Mouse (Mus musculus) G1E (cell line): Measurements from ENCODE around the gene Dab1.

Experiments
- CTCF ChIP-seq: IDR thresholded peaks from 2 replicates; pipeline ENCODE4 v1.5.1; 2012; ENCODE audit warnings: low read depth, low read length, inconsistent platforms, mixed read lengths
- TAL1 ChIP-seq: conservative IDR thresholded peaks from 2 replicates; pipeline ENCODE4 v1.6.1; 2012; ENCODE audit warnings: low read depth, low read length, inconsistent platforms, mixed read lengths

GRCm38 (mm10) chr4:103889110-103889509 lies 270.0 kb downstream of the Dab1 start:
- TF ChIP-seq CTCF (no peak), TAL1 (no peak)
